Mouse (Mus musculus) fat pad, adult 2 months (tissue): ENCODE measurements at regions not wholly inside any gene's neighbourhood (a gene's known extent, or its start where the extent isn't known, plus 50 kb on each side); places are given as distances from the start of the nearest gene placed in this dataset.
A peak's percentile ranks its signal among the peaks of the same experiment; 100 is the strongest.

ENCODE experiments used
- DNase-seq: peaks from one replicate; pipeline ENCODE4 v3.0.0-alpha.2; 2011; ENCODE audit warnings: low read depth, low spot score; ENCODE audit errors: extremely low read depth

GRCm38 (mm10) chr8:65443266-65443665, 174.4 kb upstream of the March1 start:
- no peak for DNase-seq

GRCm38 (mm10) chr8:65420870-65421269, 196.8 kb upstream of the March1 start:
- no peak for DNase-seq

GRCm38 (mm10) chr8:65417897-65418296, 199.8 kb upstream of the March1 start:
- DNase-seq: no peak

- DNase-seq: no peak
Measured at GRCm38 (mm10) chr8:65414201-65414600, 203.5 kb upstream of the March1 start.

GRCm38 (mm10) chr8:65412291-65412690, 205.4 kb upstream of the March1 start:
- no peak for DNase-seq

GRCm38 (mm10) chr8:65395755-65396154, 221.9 kb upstream of the March1 start:
- no peak for DNase-seq

- no peak for DNase-seq
Measured at GRCm38 (mm10) chr8:65355990-65356389, 226.6 kb upstream of the BC030870 start.

- no peak for DNase-seq
Measured at GRCm38 (mm10) chr8:65349396-65349795, 220.0 kb upstream of the BC030870 start.

GRCm38 (mm10) chr8:65331136-65331535, 201.8 kb upstream of the BC030870 start:
- peak; percentile 31 for DNase-seq

GRCm38 (mm10) chr8:65288687-65289086, 159.3 kb upstream of the BC030870 start:
- no peak for DNase-seq

- no peak for DNase-seq
Measured at GRCm38 (mm10) chr8:65280390-65280789, 151.0 kb upstream of the BC030870 start.
